Mouse (Mus musculus): ENCODE results near the gene Stxbp2.
"Not testable (repeated sequence)": the region's sequence is repeated elsewhere in the genome, so short reads cannot be mapped to it uniquely, and the experiment has no call there.

Stxbp2 gene

DNA sequence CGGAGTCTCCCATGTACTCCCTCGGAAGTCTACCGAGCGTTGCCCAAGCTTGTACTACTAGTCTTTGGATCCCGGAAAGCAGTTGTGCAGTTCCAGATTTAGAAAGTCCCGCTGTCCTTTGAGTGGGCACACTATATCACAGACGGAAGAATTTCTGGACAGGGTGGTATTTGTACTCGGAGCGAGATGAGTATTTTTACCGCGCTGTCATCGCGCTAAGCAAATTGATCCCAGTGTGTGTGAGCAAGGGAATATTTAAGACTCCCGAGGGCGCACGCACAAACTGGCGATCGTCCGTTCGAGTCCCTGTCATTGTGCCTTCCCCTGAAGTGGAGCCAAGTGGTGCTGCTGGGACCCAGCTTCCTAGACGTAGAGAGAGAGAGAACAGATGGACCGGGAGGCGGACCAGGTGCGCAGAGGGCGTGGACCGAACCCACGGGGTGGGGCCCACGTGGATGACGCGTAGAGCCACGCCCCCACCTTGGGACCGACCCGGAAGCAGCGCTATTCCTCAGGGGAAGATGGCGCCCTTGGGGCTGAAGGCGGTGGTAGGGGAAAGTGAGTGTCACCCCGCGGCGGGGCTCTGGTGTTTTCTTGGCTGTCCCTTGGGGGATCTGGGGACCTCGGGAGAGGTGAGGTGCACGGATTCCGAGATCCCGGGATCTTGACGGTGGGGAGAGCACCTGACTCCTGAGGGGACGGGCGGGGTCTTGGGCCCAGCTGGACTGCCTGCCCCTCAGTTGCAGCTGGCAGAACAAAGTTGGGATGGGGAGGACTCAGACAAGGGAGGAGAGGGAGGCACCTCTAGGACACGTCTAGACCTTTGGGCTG is at the start of gene Stxbp2:
Gene Stxbp2 (plus strand): TSS at position 309 of the 831 bp plus-strand sequence.
- peak; percentile 57 for DNase-seq (ENCODE audit: low spot score)

DNA sequence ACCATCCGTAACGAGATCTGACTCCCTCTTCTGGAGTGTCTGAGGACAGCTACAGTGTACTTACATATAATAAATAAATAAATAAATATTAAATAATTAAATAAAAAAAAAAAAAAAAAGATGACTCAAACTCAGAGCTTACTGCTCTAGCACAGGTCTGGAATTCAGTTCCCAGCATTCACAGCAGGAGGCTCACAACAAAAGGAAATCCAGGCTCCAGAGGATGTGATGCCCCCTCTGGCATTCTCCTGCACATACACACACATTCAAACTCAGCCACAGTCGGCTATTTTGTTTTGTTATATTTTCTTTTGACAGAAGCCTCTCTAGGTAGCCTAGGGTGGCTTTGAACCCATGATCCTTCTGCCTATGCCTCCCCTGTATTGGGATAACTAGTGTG is 48.8 kb upstream of the Stxbp2 start:
- not testable (repeated sequence) for DNase-seq (ENCODE audit: low spot score)

DNA sequence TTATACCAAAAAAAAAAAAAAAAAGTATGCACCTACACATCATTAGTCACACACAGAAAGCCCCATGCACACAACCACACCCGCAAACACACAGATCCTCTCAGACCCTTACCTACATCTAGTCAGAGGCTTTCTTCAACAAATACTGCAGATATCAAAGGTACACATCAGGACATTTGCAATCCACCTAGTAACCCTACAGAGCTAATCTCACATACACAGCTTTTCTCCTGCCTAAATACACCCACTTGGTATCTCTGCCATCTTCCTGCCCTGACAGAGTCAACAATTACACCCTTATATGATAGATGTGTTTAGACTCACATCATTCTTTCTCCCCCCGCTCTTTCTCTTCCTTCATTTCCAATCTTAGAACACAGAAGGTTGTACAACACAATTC is 44.3 kb upstream of the Stxbp2 start:
- no peak for DNase-seq (ENCODE audit: low spot score)

DNA sequence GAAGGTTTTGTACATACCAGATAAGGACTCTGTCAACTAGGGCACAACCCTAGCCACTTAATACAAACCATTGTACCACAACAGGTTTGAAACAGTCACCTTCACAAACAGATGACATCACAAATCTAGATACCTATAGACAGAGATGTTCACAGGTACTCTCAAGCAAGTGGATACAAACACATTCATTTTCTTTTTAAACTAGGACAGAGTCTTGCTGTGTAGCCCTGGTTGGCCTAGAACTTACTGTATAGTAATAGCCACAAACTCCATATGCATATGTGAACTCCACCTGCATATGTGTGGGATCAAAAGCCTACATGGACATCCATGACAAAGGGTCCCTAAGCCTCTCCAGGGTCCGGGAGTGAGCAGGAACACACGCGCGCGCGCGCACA is 43.8 kb upstream of the Stxbp2 start, which contains the start of gene Camsap3:
Gene Camsap3 (plus strand): TSS at position 301 of the 398 bp plus-strand sequence.
- DNase-seq (ENCODE audit: low spot score), result no peak

DNA sequence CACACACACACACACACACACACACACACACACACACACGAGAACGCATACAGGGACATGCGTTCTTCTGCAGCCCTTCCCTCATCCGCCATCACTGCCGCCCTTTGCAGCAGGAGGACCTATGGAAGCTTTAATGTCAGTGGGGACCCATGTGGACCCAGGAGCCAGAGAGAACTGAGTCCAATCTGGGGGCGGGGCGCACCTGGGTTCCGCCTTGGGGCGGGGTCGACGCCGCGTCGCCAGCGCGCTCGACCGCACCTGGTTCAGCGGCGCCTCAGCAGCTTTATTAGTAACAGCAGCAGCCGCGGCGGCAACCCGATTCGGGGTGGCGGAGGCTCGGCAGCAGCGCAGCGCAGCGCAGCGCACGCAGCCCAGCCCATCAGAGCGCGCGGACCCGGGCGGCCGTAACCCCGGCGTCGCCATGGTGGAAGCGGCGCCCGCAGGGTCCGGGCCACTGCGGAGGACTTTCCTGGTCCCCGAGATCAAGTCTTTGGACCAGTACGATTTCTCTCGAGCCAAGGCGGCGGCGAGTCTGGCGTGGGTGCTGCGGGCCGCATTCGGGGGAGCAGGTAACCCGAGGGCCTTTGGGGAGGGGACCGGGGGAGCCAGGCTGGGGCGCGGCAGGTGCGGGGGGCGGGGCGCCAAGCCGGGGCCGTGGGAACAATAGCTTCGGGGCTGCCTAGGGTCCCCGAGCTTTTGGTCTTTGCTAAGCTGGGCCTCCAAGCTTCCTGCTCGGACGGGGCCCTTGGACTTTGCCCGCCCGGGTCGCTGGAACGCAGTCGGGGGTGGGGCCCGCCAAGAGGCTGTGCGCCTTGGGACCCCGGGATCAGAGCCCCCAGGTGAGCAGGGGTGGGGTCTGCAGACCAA is 43.1 kb upstream of the Stxbp2 start:
- DNase-seq (ENCODE audit: low spot score), result peak; percentile 55

DNA sequence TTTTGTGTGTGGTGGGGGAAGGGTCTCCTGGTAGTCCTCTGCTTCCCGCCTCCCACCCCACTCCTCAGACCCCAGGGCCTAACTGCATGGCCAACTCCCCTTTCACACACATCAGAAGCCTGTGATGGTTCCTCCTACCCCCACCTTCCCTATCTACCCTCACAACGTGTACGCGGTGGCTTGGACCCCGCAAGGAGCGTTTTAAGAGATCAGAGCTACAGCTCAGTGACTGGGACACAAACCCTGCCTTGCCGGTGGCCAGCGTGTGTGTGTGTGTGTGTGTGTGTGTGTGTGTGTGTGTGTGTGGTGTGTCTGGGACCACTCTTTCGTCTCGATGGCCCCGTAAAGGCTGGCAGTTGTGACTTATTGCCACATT is 42.5 kb upstream of the Stxbp2 start:
- DNase-seq (ENCODE audit: low spot score), result no peak

DNA sequence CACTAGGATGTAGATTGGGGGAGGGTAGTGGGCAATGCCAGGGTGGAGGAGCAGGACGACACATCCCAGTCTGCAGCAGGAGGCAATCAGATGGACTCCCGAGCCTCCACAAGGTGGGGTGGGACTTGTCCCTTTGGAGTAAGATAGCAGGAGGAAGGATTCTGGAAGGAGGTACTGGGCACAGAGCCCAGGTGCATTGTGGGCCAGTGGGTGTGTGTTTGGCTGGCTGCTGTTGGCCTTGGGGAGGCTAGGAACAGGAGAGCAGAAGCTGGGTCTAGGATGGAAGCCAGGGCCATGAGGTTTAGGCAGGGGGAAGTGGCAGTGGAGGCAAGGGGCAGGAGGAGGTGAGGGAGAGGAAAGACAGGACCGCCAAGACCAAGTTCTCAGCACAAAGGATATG is 37.3 kb upstream of the Stxbp2 start:
- DNase-seq (ENCODE audit: low spot score), result peak; percentile 33

DNA sequence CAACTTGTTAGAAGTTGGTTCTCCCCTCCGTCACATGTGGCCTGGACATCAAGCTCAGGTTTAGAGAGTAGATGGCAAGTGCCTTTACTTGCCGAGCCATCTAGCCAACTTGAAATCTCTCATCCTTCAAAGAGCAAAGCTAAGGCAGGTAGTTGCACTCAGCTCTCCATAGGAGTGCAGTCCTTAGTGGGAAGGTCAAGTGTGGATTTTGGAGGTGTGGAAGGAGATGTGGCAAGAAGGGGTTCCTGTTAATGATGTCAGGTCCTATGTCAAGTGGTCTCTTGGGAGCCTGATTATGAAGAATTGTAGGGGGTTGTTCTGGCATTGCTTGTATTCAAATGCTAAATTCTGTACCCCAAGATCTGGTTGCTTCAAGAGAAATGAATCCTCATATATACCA is 36.3 kb upstream of the Stxbp2 start:
- no peak for DNase-seq (ENCODE audit: low spot score)

DNA sequence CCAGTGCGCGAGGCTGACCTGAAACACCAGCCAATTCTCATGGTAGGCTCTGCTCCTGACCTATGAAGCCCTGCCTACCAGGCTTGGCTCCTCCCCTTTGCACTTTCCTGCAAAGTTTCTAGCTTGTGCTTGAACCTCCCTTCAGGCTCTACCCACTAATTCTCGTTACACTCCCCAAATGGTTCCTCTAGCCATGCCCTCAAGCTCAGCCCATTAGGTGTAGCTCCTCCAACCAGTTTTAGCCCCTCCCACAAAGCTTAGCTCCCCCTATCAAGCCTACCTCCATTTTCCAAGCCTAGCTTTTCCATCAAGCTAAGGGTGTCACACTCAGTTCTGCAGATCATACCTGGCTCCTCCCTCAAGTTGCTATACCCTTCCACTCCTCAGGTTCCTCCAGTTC is 32.7 kb upstream of the Stxbp2 start:
- no peak for DNase-seq (ENCODE audit: low spot score)

DNA sequence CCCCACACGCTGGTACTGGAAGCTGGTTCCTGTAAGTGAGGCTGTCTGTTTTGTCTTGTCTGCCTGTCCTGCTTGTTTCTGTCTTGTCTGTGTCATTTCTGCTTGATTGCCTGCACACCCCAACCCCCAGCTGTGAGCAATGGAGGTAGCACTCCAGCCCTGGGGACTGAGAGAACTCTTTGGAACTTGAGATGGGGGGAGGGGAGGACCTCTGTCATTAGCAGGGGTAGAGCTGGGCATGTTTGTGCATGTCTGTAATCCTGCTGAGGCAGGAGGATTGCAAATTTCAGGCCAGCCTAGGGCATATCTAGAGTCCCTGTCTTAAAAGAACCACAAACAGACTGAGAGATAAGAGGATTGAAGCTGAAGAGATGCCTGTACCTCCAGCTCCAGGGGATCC is 31.5 kb upstream of the Stxbp2 start:
- no peak for DNase-seq (ENCODE audit: low spot score)

DNA sequence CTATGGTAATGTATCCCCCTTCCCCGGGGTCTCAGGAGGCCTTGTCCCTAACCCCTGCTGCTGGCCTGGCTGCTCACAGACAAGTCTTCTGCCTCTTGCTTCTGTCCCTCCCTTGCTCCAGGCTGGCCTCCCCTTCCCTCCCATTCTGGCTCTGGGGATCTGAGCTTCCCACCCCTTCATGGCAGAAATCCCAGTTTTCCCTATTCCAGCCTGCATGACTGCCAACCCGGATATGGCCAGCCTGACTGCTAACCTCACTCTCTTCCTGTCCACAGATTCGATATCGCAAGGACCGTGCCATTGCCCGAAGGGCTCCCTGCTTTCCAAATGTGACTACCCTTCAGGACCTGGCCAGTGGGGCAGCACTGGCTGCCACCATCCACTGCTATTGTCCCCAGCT is 30.4 kb upstream of the Stxbp2 start:
- peak; percentile 48 for DNase-seq (ENCODE audit: low spot score)

DNA sequence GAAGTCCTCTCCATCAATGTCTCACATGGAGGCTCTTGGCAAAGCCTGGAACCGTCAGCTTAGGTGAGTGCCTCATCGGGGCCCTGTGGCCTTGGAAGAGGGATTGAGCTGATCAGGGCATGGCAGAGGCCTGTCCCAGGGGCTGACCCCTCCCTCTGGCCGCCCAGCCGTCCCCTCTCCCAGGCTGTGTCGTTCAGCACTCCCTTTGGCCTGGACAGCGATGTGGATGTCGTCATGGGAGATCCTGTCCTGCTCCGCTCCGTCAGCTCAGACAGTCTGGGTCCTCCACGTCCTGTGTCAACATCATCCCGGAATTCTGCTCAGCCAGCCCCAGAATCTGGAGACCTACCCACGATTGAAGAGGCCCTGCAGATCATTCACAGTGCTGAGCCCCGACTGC is 27.3 kb upstream of the Stxbp2 start:
- no peak for DNase-seq (ENCODE audit: low spot score)

DNA sequence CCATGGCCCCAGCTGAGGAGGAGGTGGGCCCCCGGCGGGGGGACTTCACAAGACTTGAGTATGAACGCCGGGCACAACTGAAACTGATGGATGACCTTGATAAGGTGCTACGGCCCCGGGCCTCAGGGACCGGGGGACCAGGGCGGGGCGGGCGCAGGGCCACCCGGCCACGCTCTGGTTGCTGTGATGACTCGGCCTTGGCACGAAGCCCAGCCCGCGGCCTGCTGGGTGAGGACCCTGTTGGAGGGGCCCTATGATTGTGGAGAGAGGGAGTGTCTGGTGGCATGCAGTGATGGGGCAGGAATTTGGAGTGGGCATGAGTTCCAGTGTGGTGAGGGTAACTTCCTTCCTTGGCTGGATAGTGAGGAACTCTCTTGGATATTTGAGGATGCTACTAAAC is 24.2 kb upstream of the Stxbp2 start:
- DNase-seq (ENCODE audit: low spot score), result no peak

DNA sequence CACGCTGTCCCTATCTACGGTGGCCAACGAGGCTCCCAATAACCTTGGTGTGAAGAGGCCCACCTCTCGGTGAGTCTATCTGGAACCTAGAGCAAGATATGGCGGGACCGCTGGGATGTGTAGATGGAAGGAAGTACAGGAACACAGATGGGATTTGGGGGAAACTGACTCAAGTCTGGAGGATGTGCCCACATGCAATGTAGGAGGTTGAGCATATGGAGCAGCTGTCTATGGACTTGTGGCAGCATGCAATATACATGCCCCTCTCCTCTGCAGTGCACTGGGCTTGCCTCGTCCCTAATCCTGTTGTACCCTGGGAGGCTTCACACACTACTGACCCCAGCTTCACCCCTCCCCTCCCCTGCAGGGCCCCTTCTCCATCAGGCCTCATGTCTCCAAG is 22.9 kb upstream of the Stxbp2 start:
- DNase-seq (ENCODE audit: low spot score), result no peak

DNA sequence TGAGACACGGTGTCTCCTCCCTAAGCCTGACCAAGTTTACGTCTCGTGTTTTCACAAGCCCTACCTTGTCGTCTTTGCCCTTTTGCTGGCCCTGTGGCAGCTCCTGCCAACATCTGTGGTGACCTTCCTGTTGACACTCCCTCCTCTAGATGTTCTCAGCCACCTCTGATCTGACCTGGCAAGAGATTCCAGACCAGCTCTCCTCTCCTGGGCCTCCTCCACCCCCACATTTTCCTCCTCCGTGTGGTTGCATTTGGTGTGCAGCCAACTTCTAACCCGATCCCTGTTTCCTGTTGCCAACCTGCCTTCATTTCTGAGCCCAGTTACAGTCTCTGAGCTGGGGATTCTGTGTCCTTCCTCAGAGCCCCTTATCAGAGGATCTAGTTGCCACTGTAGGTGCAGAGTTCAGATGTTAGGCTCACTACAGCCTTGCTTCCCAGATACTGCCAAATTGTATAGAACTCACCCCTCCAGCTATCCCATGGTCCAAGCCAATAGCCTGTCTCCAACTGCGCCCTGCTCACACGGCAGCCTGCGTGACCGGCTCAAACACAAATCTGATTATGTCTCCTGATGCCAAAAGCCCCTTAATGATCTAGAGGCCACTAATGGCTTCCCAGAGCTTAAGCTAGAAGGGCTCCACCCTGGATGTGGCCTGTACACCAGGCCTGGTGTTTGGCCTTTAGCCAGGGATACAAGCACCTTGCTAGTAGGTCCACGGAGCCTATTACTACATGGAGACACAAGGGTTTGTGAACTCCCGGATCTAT is 21.5 kb upstream of the Stxbp2 start:
- DNase-seq (ENCODE audit: low spot score), result peak; percentile 46

DNA sequence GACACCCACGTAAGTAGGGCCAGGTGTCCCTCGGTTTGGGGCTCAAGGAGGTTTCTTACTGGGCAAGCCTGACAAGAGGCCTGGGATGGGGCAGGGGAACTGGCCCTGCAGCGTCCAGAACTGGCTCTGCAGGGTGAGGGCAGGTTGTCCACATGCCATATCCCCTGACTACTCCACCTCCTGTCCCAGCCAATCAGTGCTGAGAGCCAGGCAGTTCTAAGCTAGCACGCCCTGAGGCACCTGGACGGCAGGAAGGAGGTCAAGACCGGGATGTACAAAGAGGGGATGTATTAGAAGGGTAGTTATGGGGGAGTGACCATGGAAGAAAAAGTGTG is 21.0 kb upstream of the Stxbp2 start:
- DNase-seq (ENCODE audit: low spot score), result no peak

DNA sequence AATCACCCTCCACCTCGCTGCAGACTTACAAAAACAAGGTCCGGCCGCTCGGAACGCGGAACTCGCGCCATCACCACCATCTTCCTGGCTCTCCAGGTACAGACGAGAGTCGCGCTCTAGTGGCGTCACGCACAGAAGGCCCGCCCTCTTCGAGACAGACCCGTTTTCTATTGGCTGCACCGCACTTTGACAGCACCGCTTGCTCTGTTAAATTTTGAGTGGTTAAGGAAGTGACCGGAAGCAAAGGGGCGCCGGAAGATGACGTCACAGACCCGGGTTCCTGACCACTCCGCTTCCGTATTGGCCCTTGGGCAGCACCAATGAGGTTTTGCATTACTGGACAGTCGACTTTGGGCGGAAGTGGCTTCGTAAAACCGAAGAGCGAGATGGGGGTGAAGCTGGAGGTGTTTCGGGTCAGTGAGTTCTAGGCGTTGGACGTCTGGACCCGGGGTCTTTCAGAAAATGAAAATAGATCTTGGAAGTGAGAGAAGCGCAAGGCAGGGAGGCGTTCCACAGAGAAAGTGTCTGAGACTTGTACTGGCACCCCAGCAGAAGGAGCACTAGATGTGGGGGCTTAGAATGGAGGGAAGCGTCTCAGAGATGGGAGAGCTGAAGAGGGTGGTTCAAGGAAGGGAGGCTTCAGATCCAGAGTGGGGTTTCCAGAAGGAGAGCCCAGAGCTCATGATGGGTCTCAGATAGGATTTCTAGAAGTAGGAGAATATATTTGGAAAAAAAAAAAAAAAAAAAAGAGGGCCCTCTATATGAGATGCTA is 9.4 kb upstream of the Stxbp2 start, which contains the start of the genes Xab2 and Pet100:
Gene Xab2 (minus strand): TSS at position 118 of the 772 bp plus-strand sequence.
Gene Pet100 (plus strand): TSS at position 350 of the 772 bp plus-strand sequence.
- DNase-seq (ENCODE audit: low spot score), result peak; percentile 96

DNA sequence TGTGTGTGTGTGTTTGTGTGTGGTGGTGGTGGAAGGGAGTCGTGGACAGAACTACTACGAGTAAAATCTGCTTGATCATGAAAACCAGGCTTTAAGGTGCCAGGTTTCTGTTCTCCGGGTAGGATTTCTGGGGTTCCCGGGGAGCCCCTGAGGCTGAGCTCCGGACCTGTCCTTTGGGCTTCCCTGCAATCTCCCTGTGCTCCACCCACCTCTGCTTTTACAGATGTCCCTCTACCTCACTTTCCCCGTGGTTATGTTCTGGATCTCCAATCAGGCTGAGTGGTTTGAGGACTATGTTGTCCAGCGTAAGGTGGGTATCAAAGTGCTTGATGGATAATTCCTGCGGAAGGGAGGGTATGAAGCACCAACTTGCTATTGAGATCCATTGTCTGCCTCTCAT is 8.6 kb upstream of the Stxbp2 start:
- no peak for DNase-seq (ENCODE audit: low spot score)

DNA sequence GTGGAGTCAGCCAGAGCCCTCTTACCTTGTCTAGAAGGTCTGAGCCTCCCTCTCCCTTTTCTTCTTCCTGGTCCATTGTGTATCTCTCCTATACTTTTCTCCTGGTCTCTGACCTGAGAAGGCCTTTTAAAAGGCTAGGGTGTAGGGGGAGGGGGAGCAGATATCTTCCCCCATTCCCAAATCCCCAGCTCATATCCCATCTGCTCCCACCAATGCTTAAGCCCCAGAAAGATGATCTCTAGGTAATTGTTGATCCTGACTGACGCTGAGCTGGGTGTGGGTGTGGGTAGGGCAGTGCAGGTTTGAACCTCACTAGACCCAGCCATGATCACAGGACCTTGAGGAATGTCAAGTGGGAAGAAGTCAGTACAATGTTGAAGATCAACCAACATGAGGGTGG is 5.3 kb upstream of the Stxbp2 start, which contains the start of gene Pcp2:
Gene Pcp2 (minus strand): TSS at position 101 of the 400 bp plus-strand sequence.
- no peak for DNase-seq (ENCODE audit: low spot score)

DNA sequence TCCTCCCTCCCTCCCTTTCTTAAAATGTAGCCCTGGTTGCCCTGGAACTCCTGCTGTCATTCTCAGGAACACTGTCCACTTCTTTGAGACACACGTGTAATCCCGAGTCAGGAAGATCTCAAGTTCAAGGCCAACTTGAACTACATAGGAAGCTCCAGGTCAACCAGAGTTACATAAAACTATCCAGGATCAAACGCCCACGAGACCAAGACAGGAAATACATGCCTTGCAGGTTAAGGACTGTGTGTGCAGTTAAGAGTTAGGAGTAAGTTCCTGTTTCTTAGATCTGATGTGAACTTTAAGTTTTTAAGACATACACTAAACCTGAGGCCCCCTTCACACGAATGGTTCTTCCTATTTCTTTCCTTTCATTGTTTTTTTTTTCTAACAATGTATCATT is 3.8 kb upstream of the Stxbp2 start:
- DNase-seq (ENCODE audit: low spot score), result no peak

DNA sequence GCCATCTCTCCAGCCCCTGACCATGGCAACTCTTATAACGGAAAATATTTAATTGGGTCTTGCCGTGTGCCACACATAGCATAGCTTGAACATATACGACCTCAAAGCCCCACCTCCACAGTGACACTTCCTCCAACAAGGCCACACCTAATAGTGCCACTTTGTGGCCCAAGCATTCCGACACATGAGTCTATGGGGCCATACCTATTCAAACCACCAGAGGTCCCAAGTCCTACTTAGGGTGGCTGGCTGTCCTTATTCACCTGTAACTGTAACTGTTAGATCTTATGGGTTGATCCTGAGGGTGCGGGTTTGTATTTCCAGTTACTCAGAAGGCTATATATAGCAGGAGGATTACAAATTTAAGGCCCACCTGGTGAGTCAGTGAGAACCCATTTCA is 2.7 kb upstream of the Stxbp2 start:
- DNase-seq (ENCODE audit: low spot score), result no peak

DNA sequence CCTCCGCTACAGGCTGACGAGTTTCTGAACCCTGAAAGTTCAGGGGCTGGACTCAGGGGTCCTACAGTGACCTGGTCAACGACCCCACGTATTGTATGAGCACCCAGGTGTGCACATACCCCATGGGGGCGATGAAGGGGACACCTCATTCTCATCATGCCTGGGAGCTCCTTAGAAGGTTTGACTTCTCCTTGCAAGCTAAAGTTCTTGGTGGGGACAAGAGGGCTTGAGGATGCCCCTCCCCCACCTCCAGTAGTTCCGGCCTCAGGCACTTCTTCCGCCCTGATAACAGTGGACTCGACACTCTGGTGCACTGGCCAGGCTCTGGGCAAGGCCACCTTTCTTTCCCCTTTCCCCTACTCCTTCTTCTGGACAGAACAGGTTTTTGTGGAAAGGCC is 722 bp downstream of the Stxbp2 start:
- DNase-seq (ENCODE audit: low spot score), result no peak

Data from ovary, postnatal 14 days (tissue).